Mouse (Mus musculus) B cell, adult 2 months (primary cell): ENCODE results near the gene Pard3b.

Source experiments
- DNase-seq, 2 experiments: peaks; one replicate each; pipeline ENCODE4 v3.0.0; 2022

Gene Pard3b

DNA sequence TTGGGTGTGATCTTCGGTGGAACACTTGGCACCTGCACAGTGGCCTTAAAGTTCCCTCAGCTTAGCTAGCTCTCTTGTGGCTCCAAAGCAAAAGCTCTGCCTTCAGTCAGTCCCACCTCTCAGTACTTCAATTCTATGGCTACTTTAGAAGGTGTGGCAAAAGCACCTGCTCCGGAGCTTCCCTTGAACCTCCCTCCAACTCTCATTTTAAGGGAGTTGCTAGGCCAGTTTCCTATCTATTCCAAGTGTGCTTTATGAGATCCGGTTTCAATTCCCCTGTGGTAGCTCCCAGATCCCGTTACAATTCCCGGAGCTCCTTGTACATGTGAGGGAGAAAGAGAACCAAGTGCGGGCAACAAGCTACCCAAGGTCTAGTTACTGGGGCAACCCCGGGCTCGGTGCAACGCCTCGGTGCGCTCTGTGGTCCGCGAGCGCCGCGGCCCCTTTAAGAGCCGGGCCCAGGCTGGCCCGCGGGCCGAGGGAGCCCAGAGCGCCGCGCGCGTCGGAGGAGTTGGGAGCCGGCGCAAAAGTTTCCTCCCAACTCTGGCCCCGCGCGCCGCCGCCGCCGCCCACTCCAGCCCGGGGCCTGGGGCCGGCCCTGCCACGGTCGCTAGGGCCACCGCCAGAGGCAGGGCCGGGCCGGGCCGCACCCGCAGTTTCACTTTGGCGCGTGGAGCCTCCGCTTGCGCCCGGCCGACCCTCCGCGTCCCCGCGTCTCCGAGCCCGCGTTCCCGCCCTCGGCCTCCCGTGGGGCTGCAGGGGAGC is at the start of gene Pard3b:
Pard3b (plus strand) TSS at position 478 of the 765 bp plus-strand sequence.
- peak; percentile 46 to 56 for DNase-seq

- no peak for DNase-seq
These were observed 22.4 kb upstream of the Pard3b start for GRCm38 (mm10) chr1:61616176-61616575.

- DNase-seq = no peak
These were observed 18.0 kb upstream of the Pard3b start for GRCm38 (mm10) chr1:61620651-61621050.

GRCm38 (mm10) chr1:61629857-61630256 is 8.8 kb upstream of the Pard3b start:
- DNase-seq = no peak

DNA sequence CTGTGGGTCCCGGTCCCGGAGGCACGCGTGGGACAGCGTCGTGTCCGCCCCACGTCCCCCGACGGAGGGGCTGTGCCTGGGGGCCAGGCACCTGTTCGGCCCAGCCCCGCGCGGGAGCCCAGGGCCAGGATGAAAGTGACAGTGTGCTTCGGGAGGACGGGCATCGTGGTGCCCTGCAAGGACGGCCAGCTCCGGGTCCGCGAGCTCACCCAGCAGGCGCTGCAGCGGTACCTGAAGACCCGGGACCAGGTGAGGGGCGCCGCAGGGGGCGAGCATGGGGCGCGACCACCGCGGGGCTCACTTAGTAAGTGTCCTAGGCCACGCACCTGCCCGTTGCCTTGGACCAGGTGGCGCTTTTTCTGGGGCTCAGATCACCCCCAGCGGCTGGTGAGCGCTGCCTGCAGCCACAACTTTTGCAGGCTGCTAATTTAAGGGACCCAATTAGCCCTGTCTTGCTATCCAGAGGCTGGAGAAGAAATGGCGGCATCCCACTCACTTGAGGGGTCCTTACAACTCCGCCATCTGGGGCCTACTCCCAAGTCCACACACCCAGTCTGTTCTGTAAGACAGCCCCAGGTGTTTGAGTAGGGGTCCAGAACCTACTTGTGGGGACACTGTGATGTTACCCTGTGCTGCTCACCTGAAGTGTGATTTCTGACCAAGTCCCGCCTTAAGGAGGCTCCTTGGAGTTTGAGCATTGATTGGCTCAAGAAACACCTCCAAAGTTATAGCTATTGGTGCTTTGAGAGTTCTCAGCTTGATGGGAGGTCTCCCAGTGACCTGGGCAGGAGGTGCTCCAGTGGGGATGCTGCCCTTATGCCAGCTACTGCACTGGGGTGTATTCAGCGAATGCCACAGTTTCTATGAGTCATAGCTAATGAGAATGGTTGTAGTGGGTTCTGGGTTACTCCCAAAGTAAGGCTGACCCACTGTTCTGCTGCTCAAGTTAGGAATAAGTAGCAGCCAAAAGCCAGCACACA is 780 bp downstream of the Pard3b start:
- peak; percentile 39 to 44 for DNase-seq

- no peak for DNase-seq
These were observed 3.3 kb downstream of the Pard3b start for GRCm38 (mm10) chr1:61641880-61642279.

- no peak for DNase-seq
These were observed 6.4 kb downstream of the Pard3b start for GRCm38 (mm10) chr1:61645062-61645461.

- DNase-seq = no peak
These were observed 11.3 kb downstream of the Pard3b start for GRCm38 (mm10) chr1:61649964-61650363.

- no peak for DNase-seq
These were observed 13.0 kb downstream of the Pard3b start for GRCm38 (mm10) chr1:61651454-61652271.

DNA sequence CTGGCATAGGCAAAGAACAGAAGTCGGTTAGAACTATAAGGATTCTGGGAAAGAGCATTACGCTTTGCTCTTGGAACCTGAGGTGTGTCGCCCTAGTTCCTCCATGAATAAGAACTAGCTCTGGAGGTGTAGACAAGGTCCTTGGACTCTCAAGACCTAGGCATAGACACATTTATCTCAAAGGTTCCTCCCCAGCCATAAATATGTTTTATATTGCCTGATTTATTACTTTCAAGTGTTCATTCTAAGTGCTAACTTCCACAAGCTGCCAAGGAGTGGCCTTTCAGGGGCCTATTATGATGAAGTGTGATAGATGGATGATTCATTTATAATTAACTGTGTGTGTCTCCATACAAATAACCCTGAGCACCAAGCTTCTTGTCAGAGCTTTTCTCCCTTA is 19.1 kb downstream of the Pard3b start:
- DNase-seq = no peak

GRCm38 (mm10) chr1:61659931-61660330 is 21.3 kb downstream of the Pard3b start:
- no peak for DNase-seq

DNA sequence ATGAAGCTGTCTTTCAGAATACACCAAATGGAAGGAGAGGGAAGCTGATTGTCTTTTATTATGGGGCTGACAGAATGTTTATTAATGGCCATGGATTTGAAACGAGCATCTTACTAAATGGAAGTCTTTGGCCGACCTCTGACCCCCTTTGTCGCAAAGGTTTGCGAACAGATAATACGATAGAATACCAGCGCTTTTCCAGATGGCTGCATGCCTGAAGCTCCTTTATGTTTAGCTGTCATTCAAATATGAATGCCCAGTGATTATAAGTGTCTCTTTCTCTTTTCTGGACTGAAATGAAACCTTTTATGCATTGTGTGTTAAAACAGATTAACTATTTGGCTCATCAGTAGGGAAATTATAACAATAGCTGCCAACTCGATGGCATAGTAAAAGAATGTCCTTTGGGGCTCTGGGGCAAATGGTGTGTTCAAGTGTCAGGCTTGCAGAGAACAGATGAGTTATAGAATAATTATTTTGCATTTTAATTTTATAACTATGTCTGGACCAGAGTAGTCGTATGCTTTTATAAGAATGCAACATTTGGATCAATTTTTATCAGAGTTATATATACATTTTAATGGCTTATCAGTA is 46.7 kb downstream of the Pard3b start:
- no peak for DNase-seq

DNA sequence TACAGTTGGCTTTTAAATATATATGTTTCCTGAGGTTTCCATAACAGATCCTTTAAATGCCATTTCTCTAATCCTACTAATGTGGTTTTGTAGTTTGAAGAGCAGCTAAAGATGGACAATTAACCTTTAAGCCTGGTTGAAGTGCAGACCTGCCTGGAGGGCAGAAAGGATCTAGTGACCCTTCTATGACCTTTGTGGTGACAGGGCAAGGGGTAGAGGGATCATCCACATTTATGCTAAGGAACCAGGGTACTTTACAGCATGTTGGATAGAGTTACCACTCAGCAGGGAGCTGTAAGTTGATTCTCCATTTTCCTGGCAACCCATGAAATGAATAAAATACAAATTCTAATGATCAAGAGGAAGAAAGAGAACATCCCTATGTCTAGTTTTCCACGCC is 47.3 kb downstream of the Pard3b start:
- DNase-seq = no peak

DNA sequence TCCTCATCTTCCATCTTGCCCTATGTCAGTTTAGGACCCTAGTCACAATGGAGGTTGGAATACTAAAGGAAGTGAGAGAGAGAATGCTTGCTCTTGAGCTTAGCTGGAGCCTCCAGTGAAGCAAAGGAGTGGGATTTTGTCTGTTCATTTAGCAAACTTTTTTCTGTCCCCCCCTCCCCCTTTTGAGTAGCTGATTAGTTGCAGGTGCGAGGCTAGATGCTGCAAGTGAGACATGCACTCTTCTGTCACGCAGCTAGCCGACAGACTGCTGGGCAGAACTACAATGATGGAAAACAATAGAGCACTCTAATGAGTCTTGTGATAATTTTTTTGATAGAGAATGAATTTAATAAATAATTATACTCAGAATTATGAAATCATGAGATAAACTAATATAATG is 49.7 kb downstream of the Pard3b start:
- no peak for DNase-seq

DNA sequence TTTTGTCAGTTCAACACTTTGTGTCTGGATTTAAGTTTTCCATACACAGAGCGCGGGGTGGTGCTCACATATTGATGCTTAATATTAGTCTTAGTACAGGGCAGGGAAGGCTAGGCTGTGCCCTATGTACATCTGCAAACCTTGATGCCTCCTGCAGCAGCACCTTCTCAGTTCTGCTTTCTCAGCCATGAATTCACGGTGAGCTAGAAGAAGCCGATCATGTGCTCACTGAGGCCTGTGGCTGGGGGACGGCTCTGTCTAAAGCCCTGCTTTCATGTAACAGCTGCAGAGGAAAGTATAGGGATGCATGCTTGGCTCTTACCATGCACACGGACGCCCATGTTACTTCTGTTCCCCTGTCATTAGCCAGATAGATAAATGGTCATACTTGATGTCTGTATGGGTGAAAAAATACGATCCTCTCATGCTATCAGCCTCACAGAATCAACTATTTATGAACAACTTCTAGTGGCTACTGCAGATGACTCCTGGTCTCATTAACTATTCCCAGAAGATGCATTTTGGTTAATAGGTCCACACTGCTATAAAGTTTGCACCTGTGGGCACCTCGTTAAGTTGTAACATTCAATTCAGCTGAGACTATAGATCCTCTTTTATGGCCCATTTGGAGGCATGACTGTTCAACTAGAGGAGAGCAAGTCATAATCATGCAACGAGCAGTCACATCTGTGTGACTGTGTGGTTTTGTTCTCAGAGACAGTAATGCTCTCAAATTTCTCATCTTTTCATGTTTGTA is 60.0 kb downstream of the Pard3b start:
- peak; percentile 8 to 17 for DNase-seq

- DNase-seq = no peak
These were observed 71.2 kb downstream of the Pard3b start for GRCm38 (mm10) chr1:61709812-61710211.

- DNase-seq = no peak
These were observed 72.9 kb downstream of the Pard3b start for GRCm38 (mm10) chr1:61711523-61711922.

DNA sequence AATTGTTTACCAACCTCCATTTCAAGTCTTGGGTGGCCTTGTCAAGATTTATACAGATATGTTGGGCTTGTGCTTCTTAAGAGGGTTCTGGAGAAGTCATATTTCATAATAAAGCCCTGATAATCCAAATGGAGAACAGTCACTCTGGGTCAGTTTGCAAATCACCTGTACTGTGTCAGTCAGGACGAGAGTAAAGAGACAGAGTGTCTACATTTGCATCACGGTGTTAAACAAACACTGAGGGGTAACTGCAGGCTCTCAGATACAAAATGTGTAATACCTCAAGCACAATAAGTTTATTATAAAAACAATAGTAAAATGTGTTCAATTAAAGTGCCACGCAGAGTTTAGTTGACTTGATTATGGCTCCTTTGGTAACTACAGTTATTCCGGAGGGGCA is 91.0 kb downstream of the Pard3b start:
- DNase-seq = no peak

GRCm38 (mm10) chr1:61736550-61736949 is 97.9 kb downstream of the Pard3b start:
- no peak for DNase-seq

DNA sequence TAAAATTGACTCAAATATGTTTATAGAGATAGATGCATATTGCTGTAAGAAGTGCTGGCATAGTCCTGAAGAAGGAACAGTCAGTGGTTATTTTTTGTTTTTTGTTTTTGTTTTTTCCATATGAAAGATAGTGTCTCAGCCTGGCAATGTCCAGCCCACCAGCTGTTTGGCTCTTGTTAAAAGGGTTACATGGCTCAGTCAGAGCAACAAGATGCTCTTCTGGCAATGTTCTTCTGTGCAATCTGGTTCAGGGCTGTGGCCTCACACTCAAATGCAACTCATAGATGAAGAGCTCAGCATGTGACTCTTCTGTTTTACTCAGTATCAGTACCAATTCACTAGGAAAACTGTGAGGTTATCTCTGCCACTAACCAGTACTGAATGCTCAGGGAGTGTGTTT is 104.2 kb downstream of the Pard3b start:
- DNase-seq = no peak

DNA sequence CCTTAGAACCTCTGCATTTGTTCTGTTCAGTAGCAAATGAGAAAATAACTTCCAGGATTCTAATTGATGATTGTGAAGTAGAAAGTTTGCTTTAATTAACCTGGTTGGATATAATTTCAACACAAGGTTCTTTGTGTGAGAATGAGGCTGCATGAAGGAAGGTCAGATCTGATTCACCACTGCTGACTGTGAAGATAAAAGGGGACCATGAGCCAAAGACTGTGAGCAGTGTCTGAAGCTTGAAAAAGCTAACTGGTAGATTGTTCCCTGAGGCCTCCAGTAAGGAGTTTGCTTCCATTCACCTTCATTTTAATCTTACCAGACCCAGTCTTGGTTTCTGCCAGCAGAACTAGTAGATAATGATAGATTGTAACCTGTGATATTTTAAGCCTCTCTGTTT is 108.9 kb downstream of the Pard3b start:
- no peak for DNase-seq

DNA sequence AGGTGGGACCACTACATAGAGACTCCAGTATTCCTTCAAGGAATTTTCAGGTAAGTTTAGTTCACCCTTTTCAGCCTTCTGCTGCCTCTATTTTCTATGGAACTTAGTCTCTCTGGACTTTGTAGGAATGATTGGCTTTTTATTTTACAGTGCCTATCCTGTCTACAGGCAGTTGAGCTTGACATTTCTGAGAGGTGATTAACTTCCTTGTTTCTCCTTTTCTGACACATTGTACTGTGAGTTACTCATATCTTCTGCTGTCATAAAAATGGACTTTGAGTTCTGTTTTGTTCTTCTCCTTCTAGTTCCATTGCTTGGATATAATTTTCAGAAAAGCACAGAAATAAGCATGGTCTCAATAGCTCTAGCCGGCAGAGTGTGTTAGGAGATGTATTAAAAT is 112.4 kb downstream of the Pard3b start:
- no peak for DNase-seq
